Mouse (Mus musculus) kidney, postnatal 0 days (tissue): Measurements from ENCODE around the gene Hnf1b. TPM values are rescaled to one million over a fixed set of nuclear protein-coding genes. Genes with fewer than 3 reads are reported as not detected.

Experiments used
- ATAC-seq: fragments of 200-750 bp; cut with Nextera tagmentation; replicated peaks from 2 replicates; pipeline ENCODE4 v1.8.0; 2017; ENCODE audit warnings: low read depth, moderate number of reproducible peaks, moderate TSS enrichment, moderate library complexity; ENCODE audit not compliant: low FRiP score
- DNase-seq: peaks from one replicate; pipeline ENCODE4 v3.0.0-alpha.2; 2016; ENCODE audit warnings: low spot score
- H3K27ac ChIP-seq: fragments of 300-500 bp; sonication (generic); 2 replicates; pipeline ENCODE4 v1.5.1; 2014; ENCODE audit warnings: mild to moderate bottlenecking
- H3K27me3 ChIP-seq: fragments of 300-500 bp; sonication (generic); 2 replicates; pipeline ENCODE4 v1.6.1; 2014; ENCODE audit warnings: low read length, mixed read lengths; ENCODE audit not compliant: insufficient read depth
- H3K36me3 ChIP-seq: fragments of 300-500 bp; sonication (generic); 2 replicates; pipeline ENCODE4 v1.6.1; 2014; ENCODE audit warnings: low read length, mixed read lengths; ENCODE audit not compliant: insufficient read depth
- H3K4me1 ChIP-seq: fragments of 300-500 bp; sonication (generic); replicated peaks from 2 replicates; pipeline ENCODE4 v1.6.1; 2014; ENCODE audit warnings: antibody characterized with exemption, low read length, mixed read lengths; ENCODE audit not compliant: insufficient read depth
- H3K4me2 ChIP-seq: fragments of 300-500 bp; sonication (generic); 2 replicates; pipeline ENCODE4 v1.6.1; 2014; ENCODE audit warnings: mild to moderate bottlenecking, low read length, moderate library complexity, mixed read lengths
- H3K4me3 ChIP-seq: fragments of 300-500 bp; sonication (generic); replicated peaks from 2 replicates; pipeline ENCODE4 v1.5.1; 2014; ENCODE audit warnings: low read depth, low read length
- H3K9ac ChIP-seq: fragments of 300-500 bp; sonication (generic); 2 replicates; pipeline ENCODE4 v1.6.1; 2014; ENCODE audit warnings: low read depth, low read length
- H3K9me3 ChIP-seq: fragments of 300-500 bp; sonication (generic); replicated peaks from 2 replicates; pipeline ENCODE4 v1.6.1; 2016; ENCODE audit warnings: low read length, inconsistent platforms, mixed read lengths
- CTCF ChIP-seq: IDR thresholded peaks from 2 replicates; pipeline ENCODE4 v1.5.1; 2016; ENCODE audit warnings: antibody characterized with exemption, low read depth, mild to moderate bottlenecking, moderate library complexity
- WGBS: fragments of 180-500 bp; shearing (Covaris S2); extraction: QIAGEN DNeasy Blood & Tissue Kit; methylation state at CpG from one replicate; pipeline ENCODE4 v1.1.7; 2014; 5-methylcytosine and 5-hydroxymethylcytosine counted together
- polyA plus RNA-seq: library from polyadenylated mRNA; unstranded; fragments of >200 nt; fragmentation: Nextera tagmentation; extraction: Ambion mirVana; gene quantifications from 2 replicates; pipeline ENCODE4 v1.2.1, GENCODE M21; 2015

Hnf1b gene
- polyA plus RNA-seq, 1 experiment from 2014 or later = 88.8 TPM

DNA sequence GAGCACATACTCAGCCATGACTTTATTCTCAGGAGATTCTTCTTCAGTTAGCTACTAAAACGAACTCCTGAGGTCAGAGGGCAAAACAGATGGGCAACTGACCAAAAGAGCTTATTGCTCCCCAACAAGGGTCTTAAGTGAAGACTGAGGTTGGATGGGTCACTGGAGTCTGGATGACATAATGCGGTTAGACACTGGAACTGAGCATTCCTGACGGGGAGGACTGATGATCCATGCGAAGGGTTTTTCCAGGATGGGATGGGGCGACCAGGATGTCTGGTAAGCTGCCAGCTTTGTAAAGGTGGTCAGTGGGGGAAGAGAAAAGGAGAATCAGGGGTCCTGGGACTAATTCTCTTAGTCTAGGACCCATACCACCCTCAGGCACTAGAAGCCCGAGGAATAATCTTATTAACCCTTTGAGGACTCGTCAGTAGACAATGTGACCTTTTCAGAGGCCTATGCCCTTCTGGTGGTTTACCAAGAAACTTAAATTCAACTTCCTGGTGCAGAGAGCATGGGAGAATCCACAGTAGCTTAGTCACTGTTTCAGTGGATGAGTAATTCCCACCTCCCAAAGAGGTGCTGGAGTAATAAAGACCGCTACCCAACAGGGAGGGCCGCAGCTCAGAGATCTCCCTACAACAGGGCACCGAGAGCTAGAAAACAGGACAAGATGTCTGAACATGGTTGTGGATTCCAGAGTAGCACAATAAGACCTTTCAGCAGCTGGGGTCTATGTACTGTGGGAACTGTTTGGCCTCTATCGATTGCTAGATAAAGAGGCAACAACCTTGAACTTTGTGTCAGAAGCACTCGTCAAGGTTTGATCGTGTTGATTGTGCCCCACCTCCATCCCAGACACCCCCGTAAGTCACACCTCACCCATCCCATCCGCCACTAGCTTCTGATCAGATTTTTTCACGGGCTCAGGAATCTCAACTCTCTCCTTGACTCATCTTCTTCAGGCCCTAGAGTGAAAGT, 46.9 kb downstream of the Hnf1b start:
- H3K27me3 ChIP-seq = no peaks in the 10 kb centered on the region
- ATAC-seq (no peak), DNase-seq (no peak)
- no peaks in the 10 kb centered on the region for H3K9me3 ChIP-seq
- no peak overlapping the region for H3K4me2 ChIP-seq
- no peaks in the 10 kb centered on the region for H3K4me1 ChIP-seq
- 66% methylated on average over 16 of the region's 16 CpGs for WGBS
- H3K4me3 ChIP-seq = no peak overlapping the region
- no peak overlapping the region for H3K9ac ChIP-seq
- H3K27ac ChIP-seq = no peak overlapping the region
- no peak for TF ChIP-seq CTCF
- H3K36me3 ChIP-seq = peaks cover 24% of the 10 kb centered on the region; the same call in 1 of the 2 replicates

DNA sequence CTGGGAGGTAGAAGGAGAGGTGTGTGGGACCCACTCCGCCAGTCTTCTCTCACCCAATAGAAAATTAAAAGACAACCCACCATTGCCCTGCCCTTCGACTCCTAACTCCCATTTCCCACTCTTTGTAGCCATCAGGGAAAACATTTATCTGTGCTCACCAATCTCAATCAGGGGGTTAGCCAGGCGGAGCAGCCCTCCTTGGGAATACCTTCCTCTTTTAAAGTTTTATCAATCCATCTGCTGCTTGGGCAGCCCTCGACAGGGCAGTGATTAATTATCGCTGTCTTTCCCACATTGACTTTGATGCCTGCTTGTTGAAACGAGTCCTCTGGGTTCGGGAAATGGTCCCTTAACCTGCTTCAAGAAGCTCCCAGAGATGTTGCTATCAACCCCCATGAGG, 47.7 kb downstream of the Hnf1b start:
- Histone ChIP-seq H3K36me3 (peaks cover 21% of the 10 kb centered on the region; the same call in 1 of the 2 replicates), H3K4me1 (no peaks in the 10 kb centered on the region), H3K27ac (no peak overlapping the region), H3K4me3 (no peak overlapping the region), H3K9me3 (no peaks in the 10 kb centered on the region), H3K27me3 (no peaks in the 10 kb centered on the region), H3K9ac (no peak overlapping the region), H3K4me2 (no peak overlapping the region)
- no peak for TF ChIP-seq CTCF
- whole genome bisulfite sequencing = 47% methylated on average over 7 of the region's 7 CpGs
- DNase-seq (no peak), ATAC-seq (no peak)

DNA sequence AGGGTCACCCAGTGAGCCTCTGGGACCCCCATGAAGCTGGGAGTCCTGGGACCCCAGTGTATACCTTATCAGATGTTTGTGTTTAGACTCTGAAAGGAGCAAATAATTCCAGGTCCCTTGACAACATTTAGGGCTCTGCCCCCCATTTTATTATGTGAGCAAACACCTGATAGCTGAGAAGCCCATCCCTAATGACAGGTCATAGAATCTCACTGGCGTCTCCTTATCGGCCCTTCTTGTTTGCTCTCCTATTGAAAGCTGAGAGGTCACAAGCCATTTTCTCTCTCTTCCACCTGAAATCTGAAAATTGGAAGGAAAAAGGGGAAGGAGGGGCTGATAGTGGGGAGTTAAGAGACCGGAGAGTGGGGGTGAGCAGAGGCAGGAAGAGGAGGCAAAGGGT, 52.9 kb downstream of the Hnf1b start:
- no peaks in the 10 kb centered on the region for H3K27me3 ChIP-seq
- TF ChIP-seq CTCF = no peak
- H3K4me1 ChIP-seq = no peaks in the 10 kb centered on the region
- H3K9ac ChIP-seq = no peak overlapping the region
- peaks cover 17% of the 10 kb centered on the region; the same call in 1 of the 2 replicates for H3K36me3 ChIP-seq
- H3K4me3 ChIP-seq = no peak overlapping the region
- no peaks in the 10 kb centered on the region for H3K9me3 ChIP-seq
- 68% methylated on average over 3 of the region's 3 CpGs for WGBS
- no peak for ATAC-seq
- no peak for DNase-seq
- no peak overlapping the region for H3K27ac ChIP-seq
- H3K4me2 ChIP-seq = no peak overlapping the region

DNA sequence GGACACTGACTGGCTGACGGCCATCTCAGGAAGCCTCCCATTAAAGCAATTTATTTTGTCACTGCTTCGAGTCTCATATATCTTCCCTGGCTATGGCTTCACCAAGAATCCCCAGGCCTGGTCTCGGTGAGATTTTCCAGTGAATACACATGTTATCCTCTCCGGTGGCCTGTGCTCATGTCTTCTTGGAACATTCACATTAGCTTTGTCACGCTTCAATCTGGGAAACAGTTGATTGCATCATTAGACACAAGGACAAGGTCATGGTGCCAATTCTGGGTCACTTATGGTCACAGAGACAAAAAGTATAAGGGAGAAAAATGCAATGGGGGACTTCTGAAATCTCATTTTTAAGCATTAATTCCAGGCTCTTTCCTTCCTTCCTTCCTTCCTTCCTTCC, 55.9 kb downstream of the Hnf1b start:
- Histone ChIP-seq H3K9me3 (no peaks in the 10 kb centered on the region), H3K36me3 (peaks cover 16% of the 10 kb centered on the region; the same call in 1 of the 2 replicates), H3K4me1 (no peaks in the 10 kb centered on the region), H3K27ac (no peak overlapping the region), H3K4me3 (no peak overlapping the region), H3K9ac (no peak overlapping the region), H3K27me3 (no peaks in the 10 kb centered on the region), H3K4me2 (no peak overlapping the region)
- DNase-seq = no peak
- no peak for TF ChIP-seq CTCF
- 32% methylated on average over 5 of the region's 5 CpGs for WGBS
- ATAC-seq = no peak

DNA sequence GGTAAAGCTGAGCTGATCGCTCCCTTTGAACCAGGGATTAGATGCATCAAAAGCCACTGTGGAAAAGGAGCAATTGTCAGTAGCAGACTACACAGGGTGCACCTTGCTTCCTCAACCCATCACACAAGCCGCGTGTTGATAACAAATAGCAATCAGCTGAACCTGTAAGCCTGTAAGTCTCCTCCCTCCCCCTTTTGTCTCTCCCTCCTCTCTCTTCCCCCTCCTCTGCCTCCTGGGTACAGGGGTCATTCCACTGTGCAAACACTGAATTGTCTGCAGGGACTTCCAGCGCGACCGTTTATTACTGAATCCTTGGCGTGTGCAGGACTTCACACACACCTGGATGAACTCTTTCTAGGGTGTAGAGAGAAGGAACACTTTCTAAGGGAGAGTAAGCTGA, 58.5 kb downstream of the Hnf1b start:
- ATAC-seq (no peak), DNase-seq (no peak)
- no peak overlapping the region for H3K4me3 ChIP-seq
- no peak overlapping the region for H3K4me2 ChIP-seq
- H3K4me1 ChIP-seq = no peaks in the 10 kb centered on the region; the same call in 1 of the 2 replicates
- WGBS = 24% methylated on average over 7 of the region's 7 CpGs
- TF ChIP-seq CTCF = no peak
- H3K9me3 ChIP-seq = no peaks in the 10 kb centered on the region
- no peak overlapping the region for H3K27ac ChIP-seq
- no peak overlapping the region for H3K9ac ChIP-seq
- peaks cover 10% of the 10 kb centered on the region; the same call in 1 of the 2 replicates for H3K36me3 ChIP-seq
- H3K27me3 ChIP-seq = no peaks in the 10 kb centered on the region

DNA sequence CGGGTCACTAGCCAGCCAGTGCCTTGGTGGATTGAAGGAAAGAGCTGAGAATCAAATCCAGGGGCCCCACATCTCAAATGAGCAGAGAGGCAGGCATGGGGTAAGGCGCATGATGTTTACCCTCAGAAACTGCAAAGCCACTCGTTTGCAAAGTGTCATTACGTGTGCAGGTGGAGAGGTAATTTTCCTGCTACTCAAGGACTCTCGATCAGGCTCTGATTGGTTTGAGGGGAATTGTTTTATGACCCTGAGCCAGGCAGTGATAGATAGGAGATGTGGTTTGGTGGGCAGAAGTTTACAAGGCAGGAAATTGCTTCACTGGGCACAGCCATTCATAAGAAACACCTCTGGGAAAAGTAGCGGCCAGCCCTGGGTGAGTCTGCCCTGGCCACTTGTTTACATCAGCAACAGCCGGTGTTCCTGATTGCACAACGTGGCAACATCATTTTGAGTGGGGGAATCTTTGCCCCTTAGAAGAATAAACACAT, 64.0 kb downstream of the Hnf1b start:
- no peak for TF ChIP-seq CTCF
- ATAC-seq (peak; percentile 67; the same call in 1 of the 2 replicates), DNase-seq (peak; percentile 52)
- H3K4me1 ChIP-seq = no peaks in the 10 kb centered on the region; the same call in 1 of the 2 replicates
- H3K36me3 ChIP-seq = no peaks in the 10 kb centered on the region
- H3K27ac ChIP-seq = peak overlapping the region; percentile 19; the same call in 1 of the 2 replicates
- H3K9me3 ChIP-seq = no peaks in the 10 kb centered on the region
- H3K4me3 ChIP-seq = no peak overlapping the region
- no peak overlapping the region for H3K4me2 ChIP-seq
- H3K27me3 ChIP-seq = no peaks in the 10 kb centered on the region
- no peak overlapping the region for H3K9ac ChIP-seq
- 14% methylated on average over 8 of the region's 8 CpGs for WGBS
